Mouse (Mus musculus): ENCODE measurements at regions not wholly inside any gene's neighbourhood (a gene's known extent, or its start where the extent isn't known, plus 50 kb on each side); places are given as distances from the start of the nearest gene placed in this dataset.

GRCm38 (mm10) chr17:51620528-51620927 lies 212.6 kb downstream of the Satb1 start:
- no peak for TF ChIP-seq GATA1 (IDR thresholded peaks at IDR 0.05; ENCODE audit: borderline replicate concordance, low read length)
- no peak for TF ChIP-seq FLI1 (IDR thresholded peaks at IDR 0.05; ENCODE audit: low read length)

All from megakaryocyte, embryonic 14.5 days (primary cell).